Mouse (Mus musculus): ENCODE data around the gene Plek2. TPM values are rescaled to one million over a fixed set of nuclear protein-coding genes. Genes with fewer than 3 reads are reported as not detected.

Gene Plek2
- polyA plus RNA-seq, 1 experiment from 2014 or later, result 2.5 TPM

- peak; percentile 46 for ATAC-seq (ENCODE audit: low FRiP score)
- under 1% methylated on average over 30 of the region's 30 CpGs for WGBS
- Histone ChIP-seq H3K27me3 (no peaks in the 10 kb centered on the region), H3K4me3 (peak overlapping the region; percentile 86), H3K4me1 (peaks cover 22% of the 10 kb centered on the region), H3K9me3 (replicated peaks) (no peaks in the 10 kb centered on the region), H3K4me2 (replicated peaks) (peak overlapping the region; percentile 82), H3K36me3 (peaks cover 6% of the 10 kb centered on the region; the same call in 1 of the 2 replicates), H3K9ac (peak overlapping the region; percentile 76), H3K27ac (peak overlapping the region; percentile 46; the same call in 1 of the 2 replicates)
Observed at GRCm38 (mm10) chr12:78860921-78861495, 45.8 kb downstream of the Plek2 start.

GRCm38 (mm10) chr12:78848246-78848645 is 58.5 kb downstream of the Plek2 start:
- WGBS, result 92% methylated on average over 4 of the region's 4 CpGs
- H3K9me3 ChIP-seq (replicated peaks), result no peaks in the 10 kb centered on the region
- no peaks in the 10 kb centered on the region for H3K27me3 ChIP-seq
- no peak overlapping the region for H3K4me3 ChIP-seq
- peaks cover 59% of the 10 kb centered on the region for H3K36me3 ChIP-seq
- no peaks in the 10 kb centered on the region for H3K4me1 ChIP-seq
- H3K9ac ChIP-seq, result no peak overlapping the region
- ATAC-seq (ENCODE audit: low FRiP score), result no peak
- no peak overlapping the region for H3K4me2 ChIP-seq (replicated peaks)
- no peak overlapping the region for H3K27ac ChIP-seq

- H3K36me3 ChIP-seq, result peaks cover 64% of the 10 kb centered on the region
- no peaks in the 10 kb centered on the region for H3K4me1 ChIP-seq
- no peak overlapping the region for H3K9ac ChIP-seq
- no peaks in the 10 kb centered on the region for H3K27me3 ChIP-seq
- no peak overlapping the region for H3K27ac ChIP-seq
- H3K9me3 ChIP-seq (replicated peaks), result no peaks in the 10 kb centered on the region
- no peak for ATAC-seq (ENCODE audit: low FRiP score)
- H3K4me3 ChIP-seq, result no peak overlapping the region
- H3K4me2 ChIP-seq (replicated peaks), result no peak overlapping the region
- 95% methylated on average over 1 of the region's 1 CpGs for WGBS
Observed at GRCm38 (mm10) chr12:78842429-78842828, 64.3 kb downstream of the Plek2 start.

GRCm38 (mm10) chr12:78839906-78840305 is 66.9 kb downstream of the Plek2 start:
- Histone ChIP-seq H3K9me3 (replicated peaks) (no peaks in the 10 kb centered on the region), H3K36me3 (peaks cover 61% of the 10 kb centered on the region), H3K27ac (no peak overlapping the region), H3K9ac (no peak overlapping the region), H3K4me1 (no peaks in the 10 kb centered on the region), H3K4me2 (replicated peaks) (no peak overlapping the region), H3K4me3 (no peak overlapping the region), H3K27me3 (no peaks in the 10 kb centered on the region)
- 94% methylated on average over 4 of the region's 4 CpGs for WGBS
- ATAC-seq (ENCODE audit: low FRiP score), result no peak

Other genes starting within 250 kb of the Plek2 start
- gene Fam71d, start 215.4 kb downstream of the Plek2 start, polyA plus RNA-seq (2016; fragmentation: Nextera tagmentation; extraction: Ambion mirVana), result 0.26 TPM in 1 of 2 replicates, not detected in the other
- 26.2 and 28.5 TPM in 2 replicates for gene Mpp5, start 158.1 kb downstream of the Plek2 start, polyA plus RNA-seq (2016; fragmentation: Nextera tagmentation; extraction: Ambion mirVana)
- 95.4 and 98.4 TPM in 2 replicates for gene Atp6v1d, start 45.3 kb downstream of the Plek2 start, polyA plus RNA-seq (2016; fragmentation: Nextera tagmentation; extraction: Ambion mirVana)
- gene Eif2s1, start 45.1 kb downstream of the Plek2 start, polyA plus RNA-seq (2016; fragmentation: Nextera tagmentation; extraction: Ambion mirVana), result 161 TPM in 2 replicates
- gene Tmem229b, start 100.7 kb upstream of the Plek2 start, polyA plus RNA-seq (2016; fragmentation: Nextera tagmentation; extraction: Ambion mirVana), result 23.6 and 27.5 TPM in 2 replicates
- 4.9 and 5.7 TPM in 2 replicates for gene Plekhh1, start 122.2 kb upstream of the Plek2 start, polyA plus RNA-seq (2016; fragmentation: Nextera tagmentation; extraction: Ambion mirVana)
- gene Pigh, start 182.7 kb upstream of the Plek2 start, polyA plus RNA-seq (2016; fragmentation: Nextera tagmentation; extraction: Ambion mirVana), result 27.1 and 28.3 TPM in 2 replicates
- gene Arg2, start 223.8 kb upstream of the Plek2 start, polyA plus RNA-seq (2016; fragmentation: Nextera tagmentation; extraction: Ambion mirVana), result 16.4 and 17.6 TPM in 2 replicates

All from hindbrain, embryonic 12.5 days (tissue).